Mouse (Mus musculus): ENCODE data around the gene Adprhl1. TPM values are rescaled to one million over a fixed set of nuclear protein-coding genes. Genes with fewer than 3 reads are reported as not detected.
A peak's percentile ranks its signal among the peaks of the same experiment; 100 is the strongest.

The Adprhl1 gene
- total and polyA plus RNA-seq, 2 experiments = 0.74 TPM; not detected in 1

DNA sequence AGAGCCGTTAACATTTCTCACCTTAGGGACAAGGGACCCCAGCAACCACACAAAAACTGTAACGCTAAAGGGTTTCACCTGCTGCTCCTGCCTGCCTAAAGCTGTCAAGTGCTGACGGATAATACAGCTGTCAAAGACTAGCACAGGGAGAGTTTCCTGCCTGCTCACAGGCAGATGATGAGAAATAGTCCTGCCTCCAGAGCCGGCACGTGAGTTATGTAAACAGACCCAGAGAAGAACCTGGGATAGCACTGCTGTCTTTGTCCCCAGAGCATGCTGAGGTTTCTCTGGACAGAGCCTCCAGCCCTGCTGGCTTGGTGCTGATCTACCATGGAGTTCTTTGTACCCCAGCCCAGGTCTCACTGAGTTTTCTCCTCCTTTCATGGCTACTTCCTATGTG, 36.9 kb downstream of the Adprhl1 start:
- Histone ChIP-seq H3K36me3 (ENCODE audit: control insufficient read depth, insufficient read depth, low read length) (no peaks in the 10 kb centered on the region), H3K27ac (replicated peaks; ENCODE audit: insufficient read depth, low read depth, low read length) (no peak overlapping the region), H3K27me3 (ENCODE audit: control insufficient read depth, insufficient read depth, low read length) (no peaks in the 10 kb centered on the region), H3K79me2 (ENCODE audit: control insufficient read depth, insufficient read depth, low read length) (no peaks in the 10 kb centered on the region), H3K4me3 (ENCODE audit: insufficient read depth, low read depth, low read length) (no peak overlapping the region), H3K9ac (ENCODE audit: low read depth, low read length) (no peak overlapping the region), H3K4me1 (ENCODE audit: control insufficient read depth, insufficient read depth, low read length) (peaks cover 3% of the 10 kb centered on the region; the same call in 1 of the 2 replicates)
- TF ChIP-seq CTCF (IDR thresholded peaks at IDR 0.05; ENCODE audit: low read depth, low read length) (no peak), POLR2A (IDR thresholded peaks at IDR 0.05; ENCODE audit: extremely low read depth, insufficient read depth, low read length) (no peak)
- WGBS = 39% methylated on average over 5 of the region's 5 CpGs
- no peak for DNase-seq (ENCODE audit: extremely low read depth, low read depth, low spot score)

DNA sequence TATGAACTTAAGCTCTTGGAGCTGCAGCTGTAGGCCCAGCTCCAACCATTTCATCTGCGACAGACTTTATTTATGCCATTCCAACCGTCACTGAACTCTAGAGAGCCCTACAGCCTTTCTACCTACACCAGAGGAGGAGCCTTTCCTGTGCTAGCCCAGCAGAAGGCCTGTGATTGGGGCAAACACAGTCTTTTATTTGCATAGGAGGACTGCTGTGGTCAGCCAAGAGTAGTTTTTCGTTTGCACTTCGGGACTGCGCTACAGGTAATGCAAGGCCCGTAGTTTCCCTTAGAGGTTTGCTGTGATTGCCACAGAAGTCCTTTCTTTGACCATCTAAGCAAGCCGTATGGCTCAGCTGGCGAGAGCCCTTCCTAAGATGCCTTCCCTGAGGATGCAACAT, 37.6 kb downstream of the Adprhl1 start:
- Histone ChIP-seq H3K36me3 (ENCODE audit: control insufficient read depth, insufficient read depth, low read length) (no peaks in the 10 kb centered on the region), H3K27ac (replicated peaks; ENCODE audit: insufficient read depth, low read depth, low read length) (no peak overlapping the region), H3K4me1 (ENCODE audit: control insufficient read depth, insufficient read depth, low read length) (peaks cover 3% of the 10 kb centered on the region; the same call in 1 of the 2 replicates), H3K4me3 (ENCODE audit: insufficient read depth, low read depth, low read length) (no peak overlapping the region), H3K9ac (ENCODE audit: low read depth, low read length) (no peak overlapping the region), H3K27me3 (ENCODE audit: control insufficient read depth, insufficient read depth, low read length) (no peaks in the 10 kb centered on the region), H3K79me2 (ENCODE audit: control insufficient read depth, insufficient read depth, low read length) (no peaks in the 10 kb centered on the region)
- DNase-seq (ENCODE audit: extremely low read depth, low read depth, low spot score) = peak; percentile 56
- WGBS = 28% methylated on average over 8 of the region's 8 CpGs
- TF ChIP-seq CTCF (IDR thresholded peaks at IDR 0.05; ENCODE audit: low read depth, low read length) (no peak), POLR2A (IDR thresholded peaks at IDR 0.05; ENCODE audit: extremely low read depth, insufficient read depth, low read length) (no peak)

DNA sequence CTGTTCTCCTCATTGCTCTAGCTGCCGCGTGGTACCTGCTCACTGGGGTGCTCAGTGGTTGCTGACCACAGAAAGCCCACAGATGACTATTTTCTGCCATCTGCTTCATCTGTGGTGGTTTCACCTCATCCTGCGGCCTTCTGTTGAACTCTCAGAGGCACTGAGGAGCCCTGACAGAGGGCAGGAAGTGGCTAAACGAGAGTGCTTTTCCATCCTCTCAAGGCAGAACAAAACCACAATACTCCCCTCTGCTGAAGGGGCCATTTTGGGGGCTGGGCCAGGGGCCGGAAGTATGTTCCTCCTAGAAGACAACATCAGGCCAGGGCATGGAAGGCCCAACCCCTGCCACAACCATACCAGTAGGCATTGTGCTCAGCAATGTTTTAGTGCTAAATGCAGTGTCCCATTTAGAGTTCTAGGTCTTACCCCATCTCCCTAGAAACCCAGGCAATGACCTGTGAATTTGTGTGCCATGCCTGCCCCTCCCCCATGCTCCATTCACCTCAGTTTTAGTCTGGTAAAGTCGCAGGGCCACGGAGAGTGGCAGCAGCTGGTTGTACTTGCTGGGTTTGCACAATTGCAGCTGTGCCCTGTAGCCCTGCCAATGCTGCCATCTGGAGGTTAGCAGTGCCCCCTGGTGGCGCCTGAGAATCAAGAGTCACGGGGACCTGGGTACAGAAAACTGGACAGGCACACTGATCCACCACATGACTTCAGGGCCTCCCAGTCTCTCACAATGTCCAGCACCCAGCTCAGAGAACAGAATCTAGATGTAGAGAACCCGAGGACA, 40.3 kb downstream of the Adprhl1 start:
- Histone ChIP-seq H3K27me3 (ENCODE audit: control insufficient read depth, insufficient read depth, low read length) (no peaks in the 10 kb centered on the region), H3K79me2 (ENCODE audit: control insufficient read depth, insufficient read depth, low read length) (no peaks in the 10 kb centered on the region), H3K4me1 (ENCODE audit: control insufficient read depth, insufficient read depth, low read length) (peaks cover 3% of the 10 kb centered on the region; the same call in 1 of the 2 replicates), H3K36me3 (ENCODE audit: control insufficient read depth, insufficient read depth, low read length) (no peaks in the 10 kb centered on the region), H3K27ac (replicated peaks; ENCODE audit: insufficient read depth, low read depth, low read length) (no peak overlapping the region), H3K9ac (ENCODE audit: low read depth, low read length) (no peak overlapping the region), H3K4me3 (ENCODE audit: insufficient read depth, low read depth, low read length) (no peak overlapping the region)
- 24% methylated on average over 10 of the region's 10 CpGs for WGBS
- peak; percentile 79 for DNase-seq (ENCODE audit: extremely low read depth, low read depth, low spot score)
- TF ChIP-seq CTCF (IDR thresholded peaks at IDR 0.05; ENCODE audit: low read depth, low read length) = peak; percentile 94
- no peak for TF ChIP-seq POLR2A (IDR thresholded peaks at IDR 0.05; ENCODE audit: extremely low read depth, insufficient read depth, low read length)

DNA sequence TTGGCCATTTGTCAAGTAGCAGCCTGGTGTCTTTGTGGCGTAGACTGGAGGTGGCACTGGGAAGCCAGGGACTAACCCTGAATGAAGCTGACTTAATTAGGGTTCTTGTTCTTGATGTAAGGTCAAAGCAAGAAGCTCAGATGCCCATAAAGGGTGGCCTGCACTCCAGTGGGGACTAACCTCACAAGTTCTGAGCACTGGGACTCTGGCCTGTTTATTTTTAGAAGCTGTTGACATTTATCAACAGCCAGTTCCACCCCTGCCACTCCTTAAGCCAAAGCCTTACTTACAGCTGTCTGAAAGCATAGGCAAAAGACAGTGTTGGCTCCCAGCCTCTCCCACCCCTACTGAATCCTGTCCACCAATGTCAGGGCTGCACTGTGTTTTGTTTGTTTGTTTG, 44.2 kb downstream of the Adprhl1 start:
- no peak for TF ChIP-seq POLR2A (IDR thresholded peaks at IDR 0.05; ENCODE audit: extremely low read depth, insufficient read depth, low read length)
- TF ChIP-seq CTCF (IDR thresholded peaks at IDR 0.05; ENCODE audit: low read depth, low read length) = no peak
- Histone ChIP-seq H3K27ac (replicated peaks; ENCODE audit: insufficient read depth, low read depth, low read length) (no peak overlapping the region), H3K4me3 (ENCODE audit: insufficient read depth, low read depth, low read length) (no peak overlapping the region), H3K9ac (ENCODE audit: low read depth, low read length) (no peak overlapping the region), H3K79me2 (ENCODE audit: control insufficient read depth, insufficient read depth, low read length) (no peaks in the 10 kb centered on the region), H3K27me3 (ENCODE audit: control insufficient read depth, insufficient read depth, low read length) (no peaks in the 10 kb centered on the region), H3K36me3 (ENCODE audit: control insufficient read depth, insufficient read depth, low read length) (no peaks in the 10 kb centered on the region), H3K4me1 (ENCODE audit: control insufficient read depth, insufficient read depth, low read length) (peaks cover 3% of the 10 kb centered on the region; the same call in 1 of the 2 replicates)
- 47% methylated on average over 1 of the region's 1 CpGs for WGBS
- peak; percentile 11 for DNase-seq (ENCODE audit: extremely low read depth, low read depth, low spot score)

DNA sequence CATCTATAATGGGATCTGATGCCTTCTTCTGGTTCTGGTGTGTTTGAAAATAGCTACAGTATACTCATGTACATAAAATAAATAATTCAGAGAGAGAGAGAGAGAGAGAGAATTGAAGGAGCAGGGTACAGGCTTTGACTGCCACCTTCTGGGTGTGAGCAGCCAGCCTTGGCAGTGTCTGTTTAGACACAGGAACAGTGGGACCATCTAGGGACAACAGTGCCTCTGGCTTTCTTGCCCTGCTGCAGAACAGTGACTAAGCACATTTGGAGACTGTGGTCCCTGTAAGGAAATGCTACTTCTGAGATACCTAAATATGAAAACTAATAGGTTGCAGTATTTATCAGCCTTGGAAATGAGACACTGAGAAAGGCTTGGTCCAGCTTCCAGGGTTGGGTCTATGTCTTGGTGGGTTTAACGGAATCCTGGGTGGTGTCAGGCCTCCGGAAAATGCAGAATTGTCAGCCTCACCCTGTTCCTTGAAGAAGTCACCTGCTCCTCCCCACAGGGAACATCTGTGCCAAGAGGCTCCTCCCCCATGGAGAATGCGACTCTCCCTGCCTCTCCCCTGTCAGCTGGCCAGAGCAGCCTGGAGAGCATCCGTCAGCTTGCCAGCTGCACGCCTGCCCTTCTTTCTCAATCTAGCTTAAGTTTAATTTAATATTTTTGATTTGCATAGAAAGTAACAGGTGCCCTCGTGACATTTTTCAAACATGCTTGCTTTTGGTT, 45.2 kb downstream of the Adprhl1 start:
- WGBS = 32% methylated on average over 6 of the region's 6 CpGs

More for the DNA sequence above, 45.2 kb downstream of the Adprhl1 start:
- H3K36me3 ChIP-seq (ENCODE audit: control insufficient read depth, insufficient read depth, low read length) = no peaks in the 10 kb centered on the region
- no peak overlapping the region for H3K27ac ChIP-seq (replicated peaks; ENCODE audit: insufficient read depth, low read depth, low read length)
- TF ChIP-seq POLR2A (IDR thresholded peaks at IDR 0.05; ENCODE audit: extremely low read depth, insufficient read depth, low read length) (no peak), CTCF (IDR thresholded peaks at IDR 0.05; ENCODE audit: low read depth, low read length) (peak; percentile 44; the same call in 1 of the 2 replicates)
- no peaks in the 10 kb centered on the region for H3K79me2 ChIP-seq (ENCODE audit: control insufficient read depth, insufficient read depth, low read length)
- peak; percentile 26 for DNase-seq (ENCODE audit: extremely low read depth, low read depth, low spot score)
- H3K4me3 ChIP-seq (ENCODE audit: insufficient read depth, low read depth, low read length) = no peak overlapping the region
- H3K4me1 ChIP-seq (ENCODE audit: control insufficient read depth, insufficient read depth, low read length) = peaks cover 3% of the 10 kb centered on the region; the same call in 1 of the 2 replicates
- no peaks in the 10 kb centered on the region for H3K27me3 ChIP-seq (ENCODE audit: control insufficient read depth, insufficient read depth, low read length)
- no peak overlapping the region for H3K9ac ChIP-seq (ENCODE audit: low read depth, low read length)
